Mouse (Mus musculus): Measurements from ENCODE around the gene Ucp2.
"Not testable (repeated sequence)": the region's sequence is repeated elsewhere in the genome, so short reads cannot be mapped to it uniquely, and the experiment has no call there.

Gene Ucp2

DNA sequence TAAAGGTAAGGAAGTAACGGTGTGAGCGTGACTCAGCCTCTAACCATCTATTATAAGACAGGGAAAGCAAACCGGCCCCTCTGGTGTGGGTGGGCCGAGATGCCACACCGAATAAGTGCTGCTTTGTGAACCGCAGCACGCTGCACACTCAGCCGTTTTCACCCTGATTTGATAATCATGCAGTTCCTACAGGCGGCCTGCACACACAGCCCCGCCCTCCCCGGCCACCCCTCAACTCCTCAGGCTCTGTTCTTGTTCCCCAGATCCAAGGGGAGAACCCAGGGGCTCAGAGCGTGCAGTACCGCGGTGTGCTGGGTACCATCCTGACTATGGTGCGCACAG, 13.3 kb upstream of the Ucp2 start:
- peak; percentile 25 for DNase-seq (ENCODE audit: low spot score)

DNA sequence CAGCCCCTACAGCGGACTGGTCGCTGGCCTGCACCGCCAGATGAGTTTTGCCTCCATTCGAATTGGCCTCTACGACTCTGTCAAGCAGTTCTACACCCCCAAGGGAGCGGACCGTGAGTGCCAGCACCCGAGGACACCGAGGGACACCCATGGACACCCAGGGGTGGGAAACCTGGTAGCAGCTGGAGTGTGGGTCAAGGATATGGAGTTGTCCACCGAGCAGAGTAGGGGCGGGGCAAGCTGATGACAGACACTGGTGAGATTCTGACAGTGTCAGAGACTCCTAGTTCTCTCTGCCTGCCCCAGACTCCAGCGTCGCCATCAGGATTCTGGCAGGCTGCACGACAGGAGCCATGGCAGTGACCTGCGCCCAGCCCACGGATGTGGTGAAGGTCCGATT, 13.0 kb upstream of the Ucp2 start:
- no peak for DNase-seq (ENCODE audit: low spot score)

DNA sequence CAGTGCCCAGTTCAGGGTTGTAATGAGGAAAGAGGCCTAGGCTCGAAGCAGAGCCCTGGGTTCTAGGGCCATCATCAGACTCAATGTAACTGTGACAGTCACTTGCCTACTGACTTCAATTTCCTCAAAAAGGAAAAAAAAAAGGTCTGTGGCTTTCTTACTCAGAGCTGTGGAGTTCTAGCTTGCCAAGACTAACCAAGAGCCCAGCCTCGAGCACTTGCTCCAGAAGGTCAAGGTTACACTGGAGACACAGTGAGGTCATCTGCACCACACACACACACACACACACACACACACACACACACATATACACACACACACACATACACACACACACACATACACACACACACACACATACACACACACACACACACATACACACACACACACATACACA, 11.1 kb upstream of the Ucp2 start:
- DNase-seq (ENCODE audit: low spot score), result not testable (repeated sequence)

DNA sequence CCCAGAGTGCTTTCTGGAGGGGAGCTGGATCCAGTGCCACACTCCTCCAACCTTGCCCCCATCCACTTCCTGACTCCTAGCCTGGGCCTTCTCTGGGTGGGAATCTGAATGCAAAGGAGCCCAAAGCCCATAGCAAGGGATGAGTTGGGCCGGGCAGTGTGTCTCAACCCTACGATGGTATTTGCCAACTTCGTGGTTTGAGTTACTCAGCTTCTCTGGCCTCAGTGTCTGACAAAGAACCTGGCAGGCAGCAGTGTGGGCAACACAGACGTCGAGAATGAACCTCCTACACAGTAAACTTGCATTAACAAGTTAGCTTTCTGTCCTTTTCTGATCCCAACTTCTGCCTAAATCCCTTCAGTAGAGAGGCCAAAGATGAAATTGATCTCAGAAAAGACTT, 8.6 kb upstream of the Ucp2 start:
- no peak for DNase-seq (ENCODE audit: low spot score)

DNA sequence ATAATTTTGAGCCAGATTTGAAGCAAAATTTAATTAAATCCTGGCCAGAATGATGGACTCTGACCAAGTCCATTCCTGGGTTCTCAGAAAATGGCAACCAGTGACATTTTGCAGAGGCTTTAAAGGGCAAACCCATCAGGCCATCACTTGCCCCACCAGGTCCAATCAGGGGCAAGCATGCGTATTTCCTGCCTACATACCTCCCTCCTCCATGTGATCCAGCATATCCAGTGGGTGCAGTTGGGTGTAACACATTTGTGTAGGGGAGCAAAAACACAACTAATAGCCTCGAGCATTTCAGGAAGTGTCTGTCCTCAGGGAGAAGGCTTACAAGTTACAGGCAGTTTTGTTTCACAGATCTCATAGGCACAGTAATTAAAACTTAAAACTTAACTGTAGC, 5.8 kb upstream of the Ucp2 start:
- DNase-seq (ENCODE audit: low spot score), result no peak

DNA sequence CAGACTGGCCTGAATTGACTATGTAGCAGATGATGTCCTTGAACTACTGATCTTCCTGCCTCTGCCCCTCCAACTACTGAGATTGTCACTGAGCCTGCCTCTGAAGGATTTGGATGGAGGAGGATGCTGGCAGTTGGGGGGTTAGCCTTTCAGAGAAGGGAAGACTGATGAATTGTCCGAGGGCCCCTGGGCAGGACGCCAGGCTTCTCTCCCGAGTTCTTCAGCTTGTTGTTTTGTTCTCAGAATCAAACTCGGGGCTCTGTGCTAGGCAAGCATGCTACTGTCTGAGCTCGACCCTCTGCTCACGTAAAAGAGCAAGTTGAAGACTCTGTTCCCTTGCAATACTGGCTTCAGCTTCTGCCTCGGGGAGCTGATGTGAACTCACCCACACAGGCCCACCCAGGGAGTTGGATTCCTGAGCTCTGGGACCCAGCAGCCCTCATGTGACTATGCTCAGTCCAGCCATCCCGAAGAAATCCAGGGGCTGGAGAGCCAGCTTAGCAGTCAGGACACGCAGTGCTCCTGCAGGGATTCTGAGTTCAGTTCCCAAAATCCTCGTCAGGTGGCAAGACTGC, 4.6 kb upstream of the Ucp2 start:
- DNase-seq (ENCODE audit: low spot score), result no peak

DNA sequence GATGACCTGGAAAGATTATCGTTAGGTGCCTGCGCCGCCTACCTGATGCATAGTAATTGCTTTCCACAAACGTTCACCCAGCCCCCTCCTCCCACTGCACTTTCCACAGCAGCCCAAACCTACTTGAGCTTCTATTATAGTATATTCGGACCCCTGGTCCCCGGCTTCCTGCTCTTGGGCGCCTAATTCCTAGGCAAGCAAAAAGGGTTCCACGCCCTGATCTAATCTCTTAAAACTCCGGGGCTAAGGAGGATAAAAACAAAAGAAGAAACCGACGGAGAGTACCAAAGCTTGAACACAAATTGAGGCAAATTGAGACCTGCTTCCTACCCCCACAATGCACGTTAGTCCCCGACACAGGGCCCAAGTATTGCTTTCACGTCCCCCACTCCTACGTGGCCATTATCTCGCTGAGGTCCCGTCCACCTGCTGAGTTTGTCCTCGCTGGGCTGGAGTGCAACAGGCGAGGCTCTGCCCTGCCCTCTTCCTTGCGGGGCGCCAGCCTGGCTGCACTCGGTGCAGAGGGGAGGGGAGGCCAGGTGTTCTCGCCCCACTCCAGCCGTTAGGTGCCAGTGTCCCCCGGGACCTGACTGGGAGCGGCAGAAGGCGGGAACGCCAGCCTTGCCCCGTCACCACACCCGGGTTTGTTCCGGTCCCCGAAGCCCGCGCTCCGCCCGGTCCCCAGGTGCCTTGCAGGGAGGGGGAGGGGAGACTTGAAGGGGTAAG, 583 bp upstream of the Ucp2 start:
- no peak for DNase-seq (ENCODE audit: low spot score)

DNA sequence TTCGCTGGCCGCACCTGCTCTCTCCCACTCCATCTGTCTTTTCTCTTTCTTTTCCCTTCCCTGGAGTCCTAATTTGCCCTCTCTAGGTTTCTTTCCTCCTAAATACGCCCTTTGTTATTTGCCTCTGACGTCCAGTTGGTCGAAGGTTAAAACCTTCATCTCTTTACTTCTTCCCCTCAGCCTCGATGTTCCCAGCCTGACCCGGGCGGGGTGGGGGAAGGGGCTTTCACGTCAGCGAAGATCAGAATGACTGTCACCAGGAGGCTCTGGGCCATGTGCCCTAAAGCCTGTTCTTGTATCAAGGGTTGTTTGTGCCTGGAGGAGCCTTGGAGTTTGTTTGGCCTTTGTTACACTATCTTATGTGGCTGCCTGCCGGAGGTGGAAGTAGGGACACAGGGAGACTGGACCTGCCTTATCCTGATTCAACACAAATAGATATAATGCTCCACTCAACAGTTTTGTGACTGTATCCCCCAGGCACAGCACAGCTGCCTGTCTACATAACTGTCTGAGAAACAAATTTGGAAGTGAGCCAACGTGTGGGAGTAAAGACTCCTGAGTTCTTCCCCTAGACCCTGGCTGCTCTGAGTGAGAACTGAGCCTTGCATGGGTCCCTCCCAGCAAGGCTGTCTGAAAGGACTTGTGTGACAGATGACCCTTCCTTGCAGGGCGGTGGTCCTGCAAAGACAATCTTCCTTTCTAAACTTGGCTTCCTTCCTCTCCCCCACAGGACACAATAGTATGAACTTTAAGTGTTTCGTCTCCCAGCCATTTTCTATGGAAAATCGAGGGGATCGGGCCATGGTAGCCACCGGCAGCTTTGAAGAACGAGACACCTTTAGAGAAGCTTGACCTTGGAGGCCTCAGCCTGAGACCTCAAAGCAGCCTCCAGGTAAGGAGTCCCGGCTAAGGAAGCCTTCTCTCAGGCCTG, 612 bp downstream of the Ucp2 start:
- DNase-seq (ENCODE audit: low spot score), result peak; percentile 19

DNA sequence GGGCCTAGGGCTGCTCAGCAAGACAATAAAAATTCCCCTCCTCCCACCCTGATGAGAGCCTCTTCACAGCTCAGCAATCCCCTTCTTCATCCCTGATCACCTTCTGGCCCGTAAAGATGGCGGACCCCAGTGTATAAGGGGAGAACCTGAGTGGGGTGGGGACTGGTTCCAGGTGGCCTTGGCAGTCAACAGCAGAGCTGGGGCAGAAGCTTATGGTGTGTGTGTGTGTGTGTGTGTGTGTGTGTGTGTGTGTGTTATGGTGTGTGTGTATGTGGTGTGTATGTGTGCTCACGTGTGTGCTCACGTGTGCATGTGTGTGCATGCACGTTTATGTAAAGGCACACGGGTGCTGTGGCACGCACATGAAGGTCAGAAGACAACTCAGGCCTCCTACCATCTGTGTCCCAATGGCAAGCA, 1.3 kb downstream of the Ucp2 start:
- no peak for DNase-seq (ENCODE audit: low spot score)

DNA sequence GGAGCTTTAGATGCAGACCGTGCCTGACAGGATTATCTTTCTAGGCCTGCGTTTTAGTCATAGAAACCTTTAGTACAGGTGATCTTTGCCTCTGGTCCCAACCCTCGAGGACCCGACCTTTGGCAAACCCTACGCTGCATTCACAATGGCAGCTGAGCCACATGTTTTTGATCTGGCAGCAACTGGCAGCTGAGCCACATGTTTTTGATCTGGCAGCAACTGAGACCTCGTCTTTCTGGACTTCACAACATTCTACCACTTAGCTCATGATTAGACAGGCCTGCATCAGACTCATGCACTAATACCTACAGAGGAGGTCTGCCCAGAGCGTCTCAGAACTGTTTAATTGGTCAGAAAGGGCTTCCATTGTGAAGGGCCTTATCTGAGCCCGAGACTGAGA, 1.9 kb downstream of the Ucp2 start:
- no peak for DNase-seq (ENCODE audit: low spot score)

DNA sequence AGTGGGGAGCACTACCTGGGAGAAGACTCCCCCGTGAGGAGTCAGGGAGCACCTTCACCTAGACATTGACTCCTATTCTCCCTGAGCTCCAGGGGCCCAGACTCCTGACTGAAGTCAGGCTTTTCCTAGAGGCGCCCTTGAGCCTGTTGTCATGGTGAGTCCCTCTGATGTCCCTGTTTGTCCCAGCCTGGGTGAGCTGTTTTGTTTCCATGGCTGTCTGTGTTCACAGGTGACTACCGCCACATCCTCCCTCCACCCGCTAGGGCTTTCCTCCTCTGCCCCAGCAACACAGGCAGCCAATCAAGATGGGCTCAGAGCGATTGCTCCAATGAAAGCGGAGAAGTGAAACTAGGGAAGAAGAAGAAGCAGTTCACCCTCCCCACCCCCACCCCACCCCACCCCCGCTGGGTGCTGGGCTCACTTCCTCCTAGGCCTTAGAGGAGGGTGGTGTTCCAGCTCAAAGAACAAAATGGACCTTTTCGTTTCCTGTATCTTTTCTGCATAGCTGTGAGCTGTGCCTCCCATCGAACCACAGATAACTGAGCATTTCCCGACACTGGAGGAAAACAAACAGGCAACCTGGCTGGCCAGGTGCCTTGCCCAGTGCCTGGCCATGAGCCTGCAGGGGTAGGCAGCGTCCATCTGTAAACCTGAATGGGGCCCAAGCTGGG, 2.6 kb downstream of the Ucp2 start:
- peak; percentile 50 for DNase-seq (ENCODE audit: low spot score)

DNA sequence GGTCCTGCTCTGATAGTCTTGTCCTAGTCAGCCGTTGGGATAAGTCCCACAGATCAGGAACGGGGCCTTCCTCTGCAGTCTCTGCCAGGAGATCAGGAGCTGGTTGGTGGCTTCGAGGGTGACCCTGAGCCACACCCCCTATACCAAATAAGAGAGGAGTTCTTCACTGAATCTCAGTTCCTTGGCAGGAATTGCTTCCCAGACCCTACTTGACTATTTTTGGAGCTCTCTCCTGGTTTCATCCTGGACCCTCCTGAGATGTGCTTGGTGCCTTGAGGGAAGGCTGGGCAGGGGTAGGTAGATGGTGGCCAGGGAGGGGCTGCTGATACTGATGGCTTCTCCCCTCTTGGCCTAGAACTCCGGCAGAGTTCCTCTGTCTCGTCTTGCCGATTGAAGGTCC, 3.2 kb downstream of the Ucp2 start:
- DNase-seq (ENCODE audit: low spot score), result no peak

DNA sequence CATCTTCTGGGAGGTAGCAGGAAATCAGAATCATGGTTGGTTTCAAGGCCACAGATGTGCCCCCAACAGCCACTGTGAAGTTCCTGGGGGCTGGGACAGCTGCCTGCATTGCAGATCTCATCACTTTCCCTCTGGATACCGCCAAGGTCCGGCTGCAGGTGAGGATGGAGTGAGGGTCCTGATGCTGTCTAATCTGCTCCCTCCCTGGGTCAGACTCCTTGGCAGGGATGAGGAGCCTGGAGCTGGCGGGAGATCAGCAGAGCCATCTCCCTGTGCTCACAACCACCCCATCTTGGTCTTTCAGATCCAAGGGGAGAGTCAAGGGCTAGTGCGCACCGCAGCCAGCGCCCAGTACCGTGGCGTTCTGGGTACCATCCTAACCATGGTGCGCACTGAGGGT, 3.7 kb downstream of the Ucp2 start:
- DNase-seq (ENCODE audit: low spot score), result no peak

DNA sequence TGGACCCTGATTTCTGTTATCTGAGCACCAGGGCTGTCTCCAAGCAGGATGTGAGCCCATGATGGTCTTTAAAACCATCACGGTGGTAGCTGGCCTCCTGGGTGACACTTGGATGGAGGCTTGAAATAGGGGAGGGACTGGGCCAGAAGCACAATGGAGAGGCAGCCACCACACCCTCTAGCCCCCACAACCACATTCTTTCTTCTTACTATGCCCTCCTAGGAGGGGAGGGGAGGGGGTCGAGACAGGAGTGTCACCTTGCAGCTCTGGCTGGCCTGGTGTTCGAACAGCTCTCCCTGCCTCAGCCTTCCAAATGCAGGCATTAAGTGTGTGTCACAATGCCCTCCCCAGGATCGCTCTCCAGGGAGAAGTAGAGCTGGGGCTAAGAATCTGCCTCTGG, 4.3 kb downstream of the Ucp2 start:
- no peak for DNase-seq (ENCODE audit: low spot score)

DNA sequence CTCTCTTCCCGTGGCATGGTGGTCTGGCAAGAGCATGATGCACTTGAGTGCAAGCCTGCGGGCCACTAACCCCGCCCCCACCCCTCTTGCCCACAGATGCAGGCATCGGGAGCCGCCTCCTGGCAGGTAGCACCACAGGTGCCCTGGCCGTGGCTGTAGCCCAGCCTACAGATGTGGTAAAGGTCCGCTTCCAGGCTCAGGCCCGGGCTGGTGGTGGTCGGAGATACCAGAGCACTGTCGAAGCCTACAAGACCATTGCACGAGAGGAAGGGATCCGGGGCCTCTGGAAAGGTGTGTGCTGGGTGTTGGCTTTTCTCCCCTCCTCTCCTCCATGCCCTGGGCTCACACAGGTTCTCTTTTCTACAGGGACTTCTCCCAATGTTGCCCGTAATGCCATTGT, 4.8 kb downstream of the Ucp2 start:
- no peak for DNase-seq (ENCODE audit: low spot score)

DNA sequence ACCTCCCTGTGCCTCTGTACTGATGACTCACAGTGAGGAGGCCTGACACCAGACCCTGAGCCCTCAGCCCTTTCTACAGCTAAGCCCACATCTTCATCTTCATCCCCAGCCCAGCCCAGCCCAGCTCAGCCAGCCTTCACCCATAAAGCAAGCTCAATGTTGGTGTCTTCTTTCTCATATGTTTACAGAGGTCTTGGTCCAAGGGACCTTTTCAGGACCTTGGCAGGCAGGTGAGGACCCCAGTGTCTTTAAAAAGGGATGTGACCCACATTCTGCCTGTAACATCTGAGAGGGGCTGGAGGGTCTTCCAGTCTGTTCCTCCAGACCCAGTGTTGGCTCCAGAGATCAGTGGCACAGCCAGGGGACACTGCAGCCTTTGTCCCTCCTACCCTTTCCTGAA, 6.3 kb downstream of the Ucp2 start:
- no peak for DNase-seq (ENCODE audit: low spot score)

DNA sequence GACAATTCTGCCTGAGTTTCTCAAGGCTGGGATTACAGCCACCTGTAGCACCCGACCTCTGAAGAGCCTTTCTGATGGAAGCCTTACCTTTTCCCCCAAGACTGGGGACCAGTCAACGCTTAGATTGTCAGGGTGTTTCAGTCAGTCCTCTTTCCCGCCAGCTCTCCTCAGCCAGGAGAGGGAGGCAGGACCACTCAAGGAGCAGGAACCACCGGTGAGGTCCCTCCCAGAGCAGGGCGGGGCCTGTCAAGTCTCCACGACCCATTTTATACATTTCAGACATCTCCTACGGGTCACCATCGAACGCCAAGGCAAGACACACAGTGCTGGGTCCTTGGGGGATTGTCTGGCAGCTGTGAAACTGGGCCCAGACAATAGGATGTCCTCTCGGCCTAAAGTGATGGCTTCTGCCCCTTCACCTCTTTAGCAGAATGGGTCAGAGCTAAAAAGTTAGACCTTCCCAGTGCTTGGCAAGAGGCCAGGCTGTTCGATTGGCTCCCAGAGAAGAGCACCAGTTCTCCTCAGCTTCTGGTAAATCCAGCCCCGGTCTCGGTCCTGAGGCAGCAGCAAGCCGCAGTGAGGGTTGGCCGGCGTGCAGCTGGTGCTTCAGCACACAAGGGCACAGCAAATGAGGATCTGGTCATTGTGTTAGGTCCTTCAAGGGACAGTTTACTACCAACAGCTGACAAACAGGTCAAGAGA, 7.3 kb downstream of the Ucp2 start:
- no peak for DNase-seq (ENCODE audit: low spot score)

DNA sequence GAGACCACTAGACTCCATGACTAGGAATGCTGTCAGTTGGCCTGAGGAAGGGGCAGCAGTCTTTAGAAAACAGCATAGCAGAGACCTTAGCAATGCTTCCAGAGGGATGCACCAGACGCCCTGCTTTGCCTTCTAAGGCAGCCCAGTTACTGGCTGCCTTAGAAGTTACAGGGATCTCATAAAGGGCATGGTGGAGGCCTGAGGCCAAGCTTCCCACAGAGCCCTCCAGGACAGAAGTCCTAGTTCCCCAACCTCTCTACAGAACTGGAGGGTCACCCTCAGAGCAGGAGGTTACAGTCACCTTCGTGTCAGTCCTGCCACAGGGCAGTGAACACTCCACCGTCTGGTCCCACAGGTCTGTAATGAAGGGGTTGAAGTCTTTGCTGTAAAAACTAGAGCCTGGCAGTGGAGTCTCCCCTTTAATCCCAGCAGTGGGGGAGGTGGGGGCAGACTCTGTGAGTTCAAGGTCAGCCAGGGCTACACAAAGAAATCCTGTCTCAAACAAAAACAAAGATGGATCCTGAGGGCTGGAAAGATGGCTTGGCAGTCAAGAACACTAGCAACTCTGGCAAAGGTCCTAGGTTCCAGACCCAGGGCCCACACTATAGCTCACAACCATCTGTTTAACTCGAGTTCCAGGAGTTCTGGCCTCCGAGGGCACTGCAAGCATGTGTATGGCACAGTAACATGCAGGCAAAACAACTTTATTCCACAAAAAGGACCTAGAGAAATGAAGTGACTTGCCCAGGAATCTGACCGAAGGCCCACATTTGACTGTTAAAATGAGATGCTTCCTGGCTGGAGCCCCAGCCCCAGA, 8.1 kb downstream of the Ucp2 start:
- no peak for DNase-seq (ENCODE audit: low spot score)

DNA sequence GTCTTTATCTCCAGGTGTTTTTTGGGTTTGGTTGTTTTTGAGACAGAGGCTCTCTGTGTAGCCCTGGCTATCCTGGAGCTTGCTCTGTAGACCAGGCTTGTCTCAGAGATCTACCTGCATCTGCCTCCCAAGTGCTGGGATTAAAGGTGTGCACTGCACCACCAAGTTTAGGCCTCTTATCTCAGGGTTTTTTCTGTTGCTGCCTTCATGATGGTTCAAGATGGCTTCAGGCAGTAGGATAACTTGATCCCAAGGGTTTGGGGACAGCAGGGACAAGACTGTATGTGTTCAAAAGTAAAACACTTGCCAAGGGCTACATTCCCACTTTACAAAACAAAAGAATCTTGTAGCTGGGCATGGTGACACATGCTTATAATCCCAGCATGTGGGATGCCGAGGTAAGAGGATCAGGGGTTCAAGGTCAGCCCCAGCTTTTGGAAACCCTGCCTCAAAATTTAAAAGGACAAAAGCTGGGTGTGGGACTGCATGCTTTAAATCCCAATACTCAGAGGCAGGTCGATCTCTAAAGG, 8.8 kb downstream of the Ucp2 start:
- no peak for DNase-seq (ENCODE audit: low spot score)

DNA sequence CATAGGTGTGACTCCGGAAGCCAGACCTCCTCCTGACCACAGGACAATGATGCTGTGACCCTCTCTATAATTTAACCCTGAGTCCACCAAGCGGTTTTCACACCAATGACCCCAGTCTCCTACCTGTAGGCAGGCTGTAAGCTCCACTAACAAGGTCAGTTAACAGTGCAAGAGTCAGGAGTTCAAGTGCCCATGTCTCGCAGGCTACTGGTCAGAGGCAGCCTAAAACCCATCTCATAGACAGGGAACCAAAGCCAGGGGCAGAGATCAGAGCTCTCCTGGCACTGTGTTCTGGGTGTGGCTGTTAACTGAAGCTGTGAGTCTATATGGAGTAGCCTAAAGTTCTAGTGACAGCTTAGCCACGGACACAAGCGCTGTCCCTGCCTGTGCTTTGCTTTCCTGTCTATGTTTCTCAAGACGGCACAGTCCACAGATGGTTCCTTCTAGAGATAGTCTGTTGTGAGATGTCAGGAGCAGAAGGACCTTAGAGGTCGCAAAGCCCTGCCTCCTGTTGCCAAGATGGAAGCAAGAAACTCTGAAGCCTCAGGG, 9.3 kb downstream of the Ucp2 start:
- no peak for DNase-seq (ENCODE audit: low spot score)

DNA sequence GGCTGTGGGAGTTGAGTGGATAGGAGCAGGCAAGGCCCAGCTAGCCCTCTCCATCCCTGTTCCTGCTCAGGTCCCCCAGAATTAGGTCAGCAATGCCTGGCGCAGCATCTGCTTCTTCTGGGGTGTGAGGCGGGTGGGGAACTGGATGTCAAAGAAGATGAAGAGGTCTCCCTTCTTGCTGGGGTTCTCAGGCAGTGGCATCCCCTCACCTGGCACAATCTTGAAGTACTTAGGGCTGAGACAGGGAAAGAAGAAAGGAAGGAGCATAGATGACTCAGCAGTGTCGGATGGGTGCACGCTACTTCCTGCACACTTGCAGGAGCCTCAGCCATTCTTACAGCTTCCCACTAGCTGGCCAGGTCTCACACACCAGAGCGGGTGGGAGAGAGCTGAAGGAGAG, 9.9 kb downstream of the Ucp2 start:
- DNase-seq (ENCODE audit: low spot score), result no peak

All from retina, embryonic 14.5 days (tissue).